Mouse (Mus musculus): Measurements from ENCODE around the gene Pax7. TPM values are rescaled to one million over a fixed set of nuclear protein-coding genes. Genes with fewer than 3 reads are reported as not detected.

Gene Pax7
- total and polyA plus RNA-seq, 3 experiments, result not detected

DNA sequence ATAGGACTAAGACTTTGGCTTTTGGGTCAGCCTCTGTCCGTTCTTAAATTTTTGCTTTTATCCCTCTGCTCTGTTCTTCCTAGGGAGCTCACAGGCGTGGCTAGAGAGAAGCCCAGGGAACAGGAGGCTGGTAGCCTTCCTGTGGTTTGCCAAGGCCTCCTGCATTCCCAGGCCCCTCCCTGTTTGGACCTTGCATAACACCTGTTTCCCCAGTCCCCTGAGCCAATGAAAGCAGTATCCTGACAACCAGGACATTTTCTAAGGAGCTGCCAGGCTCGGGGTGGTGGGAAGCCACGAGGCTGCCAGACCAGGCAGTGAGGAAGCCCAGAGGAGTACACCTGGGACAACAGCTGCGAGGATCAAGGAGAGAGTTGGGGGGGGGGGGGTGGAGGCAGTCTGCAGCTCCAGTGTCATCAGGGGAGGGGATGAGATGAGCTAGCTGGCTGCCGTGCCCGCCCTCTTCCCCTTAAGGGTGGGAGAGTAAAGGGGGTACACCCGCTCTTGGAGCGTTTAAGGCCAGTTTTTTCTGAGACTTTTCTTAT lies 50.3 kb downstream of the Pax7 start:
- no peak for DNase-seq (ENCODE audit: low read depth, low spot score)

DNA sequence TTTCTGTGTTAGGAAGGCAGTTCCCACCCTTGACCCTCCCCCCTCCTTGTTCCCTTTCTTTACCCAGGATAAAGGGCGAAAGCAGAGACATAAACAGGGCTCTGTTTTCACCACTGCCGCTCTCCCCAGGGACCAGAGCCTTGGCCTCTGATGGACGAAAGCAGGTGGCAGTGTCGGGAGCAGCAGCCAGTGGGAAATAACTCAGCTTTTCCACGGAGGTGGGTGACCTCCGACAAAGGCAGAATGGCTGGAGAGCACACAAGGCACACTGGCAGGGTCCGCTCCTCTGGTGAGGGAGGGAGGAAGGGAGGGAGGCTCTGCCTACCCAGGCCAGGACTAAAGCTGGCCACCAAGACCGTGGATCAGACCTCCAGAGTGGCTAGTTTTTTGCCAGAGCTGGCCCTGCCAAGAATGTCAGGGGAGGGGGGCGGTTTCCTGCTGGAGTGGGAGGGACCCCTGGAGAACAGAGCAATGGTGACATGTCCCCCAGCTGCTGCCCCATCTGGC lies 62.1 kb downstream of the Pax7 start:
- Histone ChIP-seq H3K4me1 (ENCODE audit: control insufficient read depth in 1 of 2, insufficient read depth in 2 of 2, low read length in 2 of 2) (no peaks in the 10 kb centered on the region), H3K4me3 (ENCODE audit: control insufficient read depth in 1 of 2, insufficient read depth in 1 of 2, low read depth in 2 of 2, low read length in 2 of 2) (no peak overlapping the region), H3K27ac (ENCODE audit: control insufficient read depth, low read depth, low read length) (no peak overlapping the region), H3K9ac (ENCODE audit: control insufficient read depth, low read depth, low read length, poor library complexity, severe bottlenecking) (no peak overlapping the region), H3K36me3 (ENCODE audit: control insufficient read depth in 1 of 2, insufficient read depth in 2 of 2, low read length in 2 of 2) (no peaks in the 10 kb centered on the region), H3K79me2 (ENCODE audit: control insufficient read depth, insufficient read depth, low read length, poor library complexity) (no peaks in the 10 kb centered on the region), H3K9me3 (replicated peaks; ENCODE audit: insufficient read depth, low read length) (no peaks in the 10 kb centered on the region), H3K27me3 (ENCODE audit: control insufficient read depth in 1 of 2, insufficient read depth in 2 of 2, low read length in 2 of 2) (no peaks in the 10 kb centered on the region)
- no peak for DNase-seq (ENCODE audit: low read depth, low spot score)
- TF ChIP-seq CHD2 (IDR thresholded peaks at IDR 0.05; ENCODE audit: low read length) (no peak), TBP (IDR thresholded peaks at IDR 0.05; ENCODE audit: low read depth, low read length) (no peak), ZKSCAN1 (IDR thresholded peaks at IDR 0.05; ENCODE audit: low read depth, low read length) (no peak), MAZ (IDR thresholded peaks at IDR 0.05; ENCODE audit: low read depth, low read length) (no peak), ZNF384 (IDR thresholded peaks at IDR 0.05; ENCODE audit: low read depth, low read length) (no peak), JUND (IDR thresholded peaks at IDR 0.05; ENCODE audit: low read depth, low read length) (no peak), SMC3 (IDR thresholded peaks at IDR 0.05; ENCODE audit: low read depth, low read length) (no peak), NRF1 (IDR thresholded peaks at IDR 0.05; ENCODE audit: insufficient read depth, low read depth, low read length, poor library complexity, severe bottlenecking) (no peak), UBTF (IDR thresholded peaks at IDR 0.05; ENCODE audit: borderline replicate concordance, insufficient read depth, low read depth, low read length) (no peak), ELF1 (IDR thresholded peaks at IDR 0.05; ENCODE audit: low read depth, low read length) (no peak)

More for the DNA sequence above, 50.3 kb downstream of the Pax7 start:
- H3K79me2 ChIP-seq (ENCODE audit: control insufficient read depth, insufficient read depth, low read length, poor library complexity), result no peaks in the 10 kb centered on the region
- H3K36me3 ChIP-seq (ENCODE audit: control insufficient read depth in 1 of 2, insufficient read depth in 2 of 2, low read length in 2 of 2), result no peaks in the 10 kb centered on the region
- no peak for TF ChIP-seq KAT2A (conservative IDR thresholded peaks at IDR 0.05; ENCODE audit: low read depth, low read length)
- TF ChIP-seq ZMIZ1 (IDR thresholded peaks at IDR 0.05; ENCODE audit: low read depth, low read length), result no peak
- no peak for TF ChIP-seq EP300 (IDR thresholded peaks at IDR 0.05; ENCODE audit: low read depth in 1 of 2, low read length in 2 of 2)
- no peak for TF ChIP-seq POLR2AphosphoS2 (IDR thresholded peaks at IDR 0.05; ENCODE audit: low read length)
- TF ChIP-seq USF1 (IDR thresholded peaks at IDR 0.05; ENCODE audit: low read depth, low read length), result no peak
- no peak for TF ChIP-seq JUND (IDR thresholded peaks at IDR 0.05; ENCODE audit: low read depth, low read length)
- no peak for TF ChIP-seq SIN3A (IDR thresholded peaks at IDR 0.05; ENCODE audit: low read length)
- H3K4me3 ChIP-seq (ENCODE audit: control insufficient read depth in 1 of 2, insufficient read depth in 1 of 2, low read depth in 2 of 2, low read length in 2 of 2), result no peak overlapping the region
- H3K27me3 ChIP-seq (ENCODE audit: control insufficient read depth in 1 of 2, insufficient read depth in 2 of 2, low read length in 2 of 2), result no peaks in the 10 kb centered on the region
- no peaks in the 10 kb centered on the region for H3K9me3 ChIP-seq (replicated peaks; ENCODE audit: insufficient read depth, low read length)
- no peak overlapping the region for H3K27ac ChIP-seq (ENCODE audit: control insufficient read depth, low read depth, low read length)
- H3K9ac ChIP-seq (ENCODE audit: control insufficient read depth, low read depth, low read length, poor library complexity, severe bottlenecking), result no peak overlapping the region
- H3K4me1 ChIP-seq (ENCODE audit: control insufficient read depth in 1 of 2, insufficient read depth in 2 of 2, low read length in 2 of 2), result no peaks in the 10 kb centered on the region
